Mouse (Mus musculus) c-Kit-negative CD71-positive TER-119-positive erythroid progenitor cells, embryonic 14.5 days (primary cell): ENCODE measurements around the gene Trak1.

Experiments
- DNase-seq: peaks from one replicate; pipeline ENCODE4 v3.0.0-alpha.2; 2013; ENCODE audit warnings: low read depth, low spot score

Trak1 gene

DNA sequence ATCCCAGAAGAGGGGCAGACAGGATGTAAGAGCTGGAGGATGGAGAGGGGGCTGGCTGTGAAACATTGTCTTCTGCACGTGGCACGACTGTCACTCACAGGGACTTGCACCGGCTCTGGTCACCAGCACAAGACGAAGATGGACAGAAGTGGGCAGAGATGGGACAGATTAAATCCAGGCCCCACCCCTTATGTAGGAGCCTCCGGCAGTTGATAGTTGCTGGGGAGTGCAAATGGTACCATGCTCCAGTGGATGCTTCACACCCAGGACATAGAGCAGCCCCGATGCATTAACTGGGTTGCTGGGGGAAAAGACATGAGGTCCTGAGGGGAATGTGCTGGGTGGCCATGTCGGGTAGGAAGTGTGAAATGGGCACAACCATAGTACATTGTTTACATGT, 2.1 kb upstream of the Trak1 start:
- no peak for DNase-seq

- no peak for DNase-seq
Observed at GRCm38 (mm10) chr9:121298065-121298398, 730 bp downstream of the Trak1 start.

GRCm38 (mm10) chr9:121298411-121299091, 1.2 kb downstream of the Trak1 start:
- no peak for DNase-seq

GRCm38 (mm10) chr9:121299223-121299755, 2.0 kb downstream of the Trak1 start:
- DNase-seq, result no peak

- DNase-seq, result no peak
Observed at GRCm38 (mm10) chr9:121299976-121300570, 2.8 kb downstream of the Trak1 start.

DNA sequence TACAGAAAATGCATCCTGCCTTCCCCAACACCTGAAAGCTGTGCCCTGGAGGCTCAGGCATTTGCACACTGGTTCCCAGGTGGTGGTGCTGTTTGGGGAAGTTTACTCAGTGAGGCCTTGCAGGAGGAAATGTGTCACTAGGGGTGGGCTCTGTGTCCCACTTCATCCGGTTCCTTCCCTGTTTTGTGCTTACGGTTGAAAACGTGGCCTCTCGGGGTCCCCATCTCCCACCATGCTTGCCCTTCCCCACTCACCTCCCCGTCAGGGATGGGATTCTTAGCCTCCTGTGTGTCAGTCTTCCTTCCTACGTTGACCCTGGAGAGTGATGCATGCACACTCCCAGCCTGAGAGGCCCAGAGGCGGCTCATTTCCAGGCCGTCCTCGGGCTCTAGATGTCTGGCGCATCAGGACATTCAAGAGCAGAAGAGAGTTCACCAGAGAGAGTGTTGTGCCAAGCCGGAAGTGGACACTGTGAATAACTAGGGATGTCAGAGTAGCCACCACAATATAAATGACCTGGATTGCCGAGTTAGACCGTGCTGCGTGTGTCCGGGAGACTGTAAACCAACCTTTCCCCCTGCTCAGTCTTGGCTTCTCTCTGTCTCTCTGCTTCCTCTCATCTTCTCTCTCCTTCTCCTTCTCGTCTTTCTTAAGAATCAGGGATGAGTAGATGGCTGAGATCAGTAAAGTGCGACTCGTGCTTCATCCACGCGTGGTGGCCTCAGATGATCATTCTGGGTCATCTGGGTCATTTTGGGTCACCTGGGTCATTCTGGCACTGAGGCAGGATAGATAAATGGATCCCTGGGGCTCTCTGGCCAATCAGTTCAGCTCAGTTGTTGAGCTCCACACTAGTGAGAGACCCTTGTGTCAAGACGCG, 4.0 kb downstream of the Trak1 start:
- DNase-seq, result no peak

- no peak for DNase-seq
Observed at GRCm38 (mm10) chr9:121302543-121302942, 5.2 kb downstream of the Trak1 start.

- no peak for DNase-seq
Observed at GRCm38 (mm10) chr9:121303086-121303485, 5.8 kb downstream of the Trak1 start.

- no peak for DNase-seq
Observed at GRCm38 (mm10) chr9:121303748-121304147, 6.4 kb downstream of the Trak1 start.

- DNase-seq, result no peak
Observed at GRCm38 (mm10) chr9:121304520-121304919, 7.2 kb downstream of the Trak1 start.

DNA sequence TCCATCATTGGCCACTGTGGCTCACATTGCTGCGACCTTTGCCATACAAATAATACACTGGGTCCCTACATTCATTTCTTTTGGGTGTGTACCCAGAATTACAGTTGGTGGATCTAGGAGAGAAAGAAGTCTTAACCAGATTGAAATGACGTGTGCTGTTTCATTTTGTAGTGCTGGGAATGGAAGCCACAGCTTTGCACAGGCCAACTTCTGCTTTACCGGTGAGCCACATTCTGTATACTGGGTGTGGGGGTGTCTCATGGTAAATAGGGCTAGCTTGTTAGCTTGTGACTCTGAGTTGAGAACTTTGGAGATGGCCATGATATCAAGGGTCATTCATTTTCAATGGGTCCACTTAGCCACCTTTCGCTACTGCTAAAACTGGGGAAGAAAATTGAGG, 8.2 kb downstream of the Trak1 start:
- no peak for DNase-seq

DNA sequence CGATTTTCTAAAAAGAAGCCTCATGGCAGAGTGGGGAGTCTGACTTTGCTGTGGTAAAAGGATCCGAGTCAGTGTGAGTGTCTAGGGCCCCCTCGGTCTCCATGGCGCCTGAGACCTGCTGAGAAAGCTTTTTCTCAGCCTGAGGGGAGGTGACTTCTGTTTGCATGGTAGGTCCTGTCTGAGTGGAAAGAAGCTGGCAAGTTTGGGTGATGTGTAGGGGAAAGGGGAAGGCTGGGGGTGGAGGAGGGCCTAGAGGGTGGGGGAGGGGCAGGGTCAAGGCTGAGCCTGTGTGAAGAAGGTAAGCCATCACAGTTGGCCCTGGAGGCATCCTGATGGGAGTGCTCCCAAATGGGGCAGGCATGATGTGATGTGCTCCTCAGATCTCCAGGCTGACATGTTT, 12.0 kb downstream of the Trak1 start:
- no peak for DNase-seq

GRCm38 (mm10) chr9:121310501-121310900, 13.2 kb downstream of the Trak1 start:
- no peak for DNase-seq

GRCm38 (mm10) chr9:121311846-121312236, 14.5 kb downstream of the Trak1 start:
- no peak for DNase-seq

- no peak for DNase-seq
Observed at GRCm38 (mm10) chr9:121312237-121312891, 15.1 kb downstream of the Trak1 start.

- DNase-seq, result no peak
Observed at GRCm38 (mm10) chr9:121313656-121314374, 16.5 kb downstream of the Trak1 start.

DNA sequence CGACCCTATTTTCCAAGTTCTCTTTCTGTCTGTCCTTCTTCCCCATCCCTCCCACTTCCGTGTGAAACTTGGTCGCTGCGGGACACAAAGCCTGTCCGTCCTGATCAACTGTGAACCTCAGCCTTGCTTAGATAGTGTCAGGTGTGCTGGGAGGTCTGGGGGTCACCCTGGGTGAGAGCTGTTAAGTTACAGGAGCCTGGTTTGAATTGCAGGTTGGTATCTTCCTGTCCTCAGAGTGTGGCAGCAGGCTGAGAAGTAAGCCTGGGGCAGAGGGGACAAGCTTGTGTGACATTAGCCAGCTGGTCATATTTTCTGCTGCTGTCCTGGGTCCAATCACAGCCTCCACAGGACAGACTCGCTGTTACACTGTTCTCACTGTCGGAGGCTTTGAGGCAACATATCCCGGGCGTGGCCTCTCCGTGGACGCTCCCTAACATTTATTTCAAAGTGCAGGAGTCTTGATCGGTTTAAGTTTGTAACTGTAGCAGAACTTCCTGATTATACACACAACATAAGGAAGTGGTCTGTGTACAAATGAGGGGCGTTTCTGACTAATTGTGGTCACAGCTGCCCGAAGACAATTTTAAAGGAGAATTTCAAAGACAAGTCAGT, 17.3 kb downstream of the Trak1 start:
- no peak for DNase-seq

DNA sequence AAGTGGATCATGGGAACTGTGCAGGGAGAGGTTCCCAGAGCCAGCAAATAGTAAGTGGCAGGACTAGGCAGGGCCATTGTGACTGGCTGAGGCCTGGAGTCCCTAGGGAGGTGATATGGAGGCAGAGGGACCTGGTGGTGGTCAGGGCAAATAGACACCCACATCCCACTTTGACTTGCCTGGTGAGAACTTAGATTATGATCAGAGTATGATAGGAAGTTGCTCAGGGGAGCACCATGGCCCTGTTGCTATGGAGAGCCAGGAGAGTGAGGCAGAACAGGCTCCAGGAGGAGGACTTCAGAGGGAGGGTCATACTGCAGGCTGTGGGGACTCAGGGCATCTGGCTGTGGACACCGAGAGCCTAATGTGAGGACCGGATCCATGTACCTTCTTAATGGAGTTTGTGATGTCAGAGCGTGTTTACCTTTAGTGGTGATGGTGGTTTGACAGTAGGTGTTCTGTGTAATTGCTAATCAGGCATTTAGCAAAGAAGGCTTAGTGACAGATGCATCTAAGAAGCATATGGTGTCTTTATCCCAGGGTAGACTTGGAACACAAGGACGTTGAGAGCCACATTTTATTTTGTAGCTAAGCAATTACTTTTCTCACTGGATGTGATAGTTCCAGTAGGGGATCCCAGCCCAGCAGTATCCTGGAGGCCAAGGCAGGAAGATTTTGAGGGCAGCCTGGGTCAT, 18.7 kb downstream of the Trak1 start:
- DNase-seq, result no peak

GRCm38 (mm10) chr9:121316621-121317405, 19.5 kb downstream of the Trak1 start:
- DNase-seq, result no peak
